Mouse (Mus musculus) lung, embryonic 14.5 days (tissue): ENCODE measurements around the gene Chmp1a. TPM values are rescaled to one million over a fixed set of nuclear protein-coding genes. Genes with fewer than 3 reads are reported as not detected.
"Not testable (repeated sequence)": the region's sequence is repeated elsewhere in the genome, so short reads cannot be mapped to it uniquely, and the experiment has no call there.

Experiments used
- ATAC-seq: fragments of 200-750 bp; cut with Nextera tagmentation; 2 replicates; pipeline ENCODE4 v1.8.0; 2017; ENCODE audit warnings: mild to moderate bottlenecking, moderate TSS enrichment, moderate library complexity; ENCODE audit not compliant: insufficient read depth
- DNase-seq: peaks from one replicate; pipeline ENCODE4 v3.0.0-alpha.2; 2015
- H3K27ac ChIP-seq: fragments of 300-500 bp; sonication (generic); 2 replicates; pipeline ENCODE4 v1.5.1; 2014; ENCODE audit warnings: low read depth, mild to moderate bottlenecking, moderate library complexity
- H3K27me3 ChIP-seq: fragments of 300-500 bp; sonication (generic); 2 replicates; pipeline ENCODE4 v1.6.1; 2014; ENCODE audit warnings: low read length, control low read depth; ENCODE audit not compliant: insufficient read depth
- H3K36me3 ChIP-seq: fragments of 300-500 bp; sonication (generic); 2 replicates; pipeline ENCODE4 v1.6.1; 2014; ENCODE audit warnings: control low read depth; ENCODE audit not compliant: insufficient read depth
- H3K4me1 ChIP-seq: fragments of 300-500 bp; sonication (generic); 2 replicates; pipeline ENCODE4 v1.6.1; 2014; ENCODE audit warnings: antibody characterized with exemption, control low read depth; ENCODE audit not compliant: insufficient read depth
- H3K4me2 ChIP-seq: fragments of 300-500 bp; sonication (generic); 2 replicates; pipeline ENCODE4 v1.6.1; 2014; ENCODE audit warnings: mild to moderate bottlenecking
- H3K4me3 ChIP-seq: fragments of 300-500 bp; sonication (generic); 2 replicates; pipeline ENCODE4 v1.5.1; 2014; ENCODE audit warnings: low read depth, low read length
- H3K9ac ChIP-seq: fragments of 300-500 bp; sonication (generic); 2 replicates; pipeline ENCODE4 v1.6.1; 2014
- H3K9me3 ChIP-seq: fragments of 300-500 bp; sonication (generic); 2 replicates; pipeline ENCODE4 v1.6.1; 2016; ENCODE audit warnings: low read depth, low read length, control low read depth
- CTCF ChIP-seq: IDR thresholded peaks from 2 replicates; pipeline ENCODE4 v1.5.1; 2016; ENCODE audit warnings: antibody characterized with exemption, low read depth
- WGBS: fragments of 180-500 bp; shearing (Covaris S2); extraction: QIAGEN DNeasy Blood & Tissue Kit; methylation state at CpG from one replicate; pipeline ENCODE4 v1.1.7; 2014; 5-methylcytosine and 5-hydroxymethylcytosine counted together
- polyA plus RNA-seq: library from polyadenylated mRNA; unstranded; fragments of >200 nt; fragmentation: Nextera tagmentation; extraction: Ambion mirVana; gene quantifications from 2 replicates; pipeline ENCODE4 v1.2.1, GENCODE M21; 2014

Chmp1a gene
- polyA plus RNA-seq, 1 experiment from 2014 or later = 108 TPM

DNA sequence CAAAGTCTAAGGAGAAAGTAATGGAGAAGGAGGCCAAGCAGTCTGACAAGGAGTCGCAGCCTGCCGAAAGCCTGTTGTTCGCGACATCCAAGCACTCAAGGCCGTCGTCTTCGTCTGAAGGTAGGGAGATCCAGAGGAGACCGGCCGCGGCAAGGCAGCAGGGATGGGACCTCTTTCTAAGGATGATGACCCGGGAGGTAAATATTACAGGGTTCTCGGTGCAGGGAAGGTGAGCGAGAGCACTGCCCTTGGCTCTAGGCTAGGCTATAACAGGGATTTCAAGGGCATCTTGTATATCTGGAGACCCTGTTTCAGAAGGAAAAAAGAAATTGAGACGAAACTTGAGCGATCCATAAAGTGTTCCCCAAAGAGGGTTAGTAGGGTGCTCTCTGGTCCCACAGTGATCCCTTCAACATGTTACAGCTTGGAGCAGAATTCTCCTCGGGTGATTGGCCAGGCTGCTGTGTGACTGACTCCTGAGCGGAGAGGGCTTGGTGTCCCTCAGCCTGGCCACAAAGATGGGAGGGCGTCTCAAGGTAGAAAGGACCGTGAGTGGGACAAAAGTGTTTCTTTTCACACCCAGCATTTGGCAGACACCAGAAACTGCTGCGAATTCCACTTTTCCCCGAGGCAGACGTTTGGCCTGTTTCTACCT lies 682 bp upstream of the Chmp1a start:
- 10% methylated on average over 22 of the region's 22 CpGs for WGBS
- Histone ChIP-seq H3K4me3 (peak overlapping the region; percentile 93), H3K9ac (peak overlapping the region; percentile 97), H3K4me2 (peak overlapping the region; percentile 96), H3K36me3 (peaks cover 18% of the 10 kb centered on the region), H3K27ac (peak overlapping the region; percentile 46; the same call in 1 of the 2 replicates), H3K9me3 (no peaks in the 10 kb centered on the region), H3K4me1 (0 out of 2 replicates have a peak, but pooled peaks cover 4% of the 10 kb centered on the region), H3K27me3 (no peaks in the 10 kb centered on the region)
- DNase-seq (no peak), ATAC-seq (no peak; the same call in 1 of the 2 replicates)
- TF ChIP-seq CTCF = no peak

DNA sequence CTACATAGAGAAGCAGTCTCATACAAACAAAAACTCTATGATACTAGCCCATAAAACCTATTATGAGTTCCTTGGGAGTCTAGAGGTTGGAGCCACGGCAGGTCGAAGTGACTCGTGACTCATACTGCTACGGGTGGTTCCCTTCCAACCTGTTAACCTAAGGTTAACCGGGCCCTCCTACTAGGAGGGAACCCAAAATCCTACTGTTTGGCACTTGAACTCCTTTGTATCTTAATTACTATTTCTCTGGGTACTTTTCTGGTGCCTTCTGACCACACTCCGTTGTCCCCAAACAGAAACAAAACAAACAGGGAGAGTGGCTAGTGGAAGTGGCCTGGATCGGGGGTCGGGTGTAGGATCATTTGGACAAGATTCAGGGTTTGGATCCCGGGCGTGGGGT lies 687 bp downstream of the Chmp1a start:
- 39% methylated on average over 10 of the region's 10 CpGs for WGBS
- ATAC-seq (no peak), DNase-seq (no peak)
- TF ChIP-seq CTCF = no peak
- peak overlapping the region; percentile 97 for H3K9ac ChIP-seq
- peak overlapping the region; percentile 96 for H3K4me2 ChIP-seq
- H3K9me3 ChIP-seq = no peaks in the 10 kb centered on the region
- H3K4me1 ChIP-seq = 0 out of 2 replicates have a peak, but pooled peaks cover 4% of the 10 kb centered on the region
- H3K36me3 ChIP-seq = peaks cover 31% of the 10 kb centered on the region
- H3K27me3 ChIP-seq = no peaks in the 10 kb centered on the region
- peak overlapping the region; percentile 50; the same call in 1 of the 2 replicates for H3K27ac ChIP-seq
- H3K4me3 ChIP-seq = peak overlapping the region; percentile 93

DNA sequence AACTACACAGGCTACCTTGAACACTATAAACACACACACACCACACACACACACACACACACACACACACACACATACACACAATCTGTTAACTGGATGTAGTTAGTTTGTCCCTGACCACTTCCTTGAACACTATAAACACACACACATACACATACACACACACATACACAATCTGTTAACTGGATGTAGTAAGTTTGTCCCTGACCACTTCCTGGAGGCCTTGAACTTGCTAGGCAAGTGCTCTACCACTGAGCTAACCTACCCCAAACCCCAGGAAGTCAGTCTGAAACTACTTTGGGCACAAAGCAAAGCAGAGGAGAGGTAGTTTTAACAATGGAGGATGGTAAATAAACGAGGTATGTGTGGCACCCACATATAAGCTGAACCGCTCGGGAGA lies 9.0 kb downstream of the Chmp1a start:
- Histone ChIP-seq H3K4me3 (no peak overlapping the region), H3K27ac (no peak overlapping the region), H3K4me2 (no peak overlapping the region), H3K27me3 (no peaks in the 10 kb centered on the region), H3K9ac (no peak overlapping the region), H3K36me3 (peaks cover 31% of the 10 kb centered on the region), H3K9me3 (no peaks in the 10 kb centered on the region), H3K4me1 (0 out of 2 replicates have a peak, but pooled peaks cover 4% of the 10 kb centered on the region)
- TF ChIP-seq CTCF = no peak
- peak; percentile 7 for DNase-seq
- no peak for ATAC-seq
- 76% methylated on average over 3 of the region's 3 CpGs for WGBS

DNA sequence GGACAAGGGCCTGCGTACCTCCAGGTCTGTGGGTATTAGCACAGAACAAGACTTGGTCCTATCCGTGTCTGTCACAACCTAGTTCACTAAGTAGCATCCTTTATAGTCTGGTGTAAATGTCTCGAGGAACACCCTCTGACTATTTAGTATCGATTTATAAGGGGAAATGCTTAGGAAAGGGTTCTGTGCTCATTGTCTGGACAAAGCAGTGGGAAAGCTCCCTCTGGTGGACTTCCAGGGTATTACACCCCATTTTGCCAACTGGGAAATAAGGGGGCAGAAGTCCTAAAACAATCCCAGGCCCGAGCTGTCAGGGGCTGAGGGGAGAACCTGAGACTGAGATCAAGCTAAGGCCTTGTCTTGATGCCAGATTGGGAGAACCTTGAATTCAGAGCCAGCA lies 10.3 kb downstream of the Chmp1a start:
- Histone ChIP-seq H3K36me3 (peaks cover 18% of the 10 kb centered on the region), H3K27me3 (no peaks in the 10 kb centered on the region), H3K4me1 (0 out of 2 replicates have a peak, but pooled peaks cover 4% of the 10 kb centered on the region), H3K9ac (no peak overlapping the region), H3K4me3 (no peak overlapping the region), H3K27ac (no peak overlapping the region), H3K4me2 (no peak overlapping the region), H3K9me3 (no peaks in the 10 kb centered on the region)
- ATAC-seq (no peak), DNase-seq (peak; percentile 93)
- 25% methylated on average over 5 of the region's 5 CpGs for WGBS
- peak; percentile 97 for TF ChIP-seq CTCF

DNA sequence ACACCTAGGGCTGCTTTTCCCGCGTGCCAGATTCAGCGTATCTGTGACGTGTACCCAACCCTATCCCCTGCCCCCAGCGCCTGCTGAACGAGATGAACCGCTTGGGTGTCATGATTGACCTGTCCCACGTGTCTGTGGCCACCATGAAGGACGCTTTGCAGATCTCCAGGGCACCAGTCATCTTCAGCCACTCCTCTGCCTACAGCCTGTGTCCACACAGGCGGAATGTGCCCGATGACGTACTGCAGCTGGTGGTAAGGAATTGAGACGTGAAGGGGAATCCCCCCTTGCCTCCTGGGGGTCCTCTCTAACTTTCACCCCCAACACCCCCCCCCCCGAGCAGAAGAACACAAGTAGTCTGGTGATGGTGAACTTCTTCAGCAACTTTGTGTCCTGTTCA lies 12.7 kb downstream of the Chmp1a start:
- Histone ChIP-seq H3K27me3 (no peaks in the 10 kb centered on the region), H3K27ac (no peak overlapping the region), H3K4me1 (0 out of 2 replicates have a peak, but pooled peaks cover 4% of the 10 kb centered on the region), H3K9me3 (no peaks in the 10 kb centered on the region), H3K36me3 (no peaks in the 10 kb centered on the region), H3K9ac (no peak overlapping the region), H3K4me3 (no peak overlapping the region), H3K4me2 (no peak overlapping the region)
- peak; percentile 70 for DNase-seq
- 27% methylated on average over 14 of the region's 14 CpGs for WGBS
- peak; percentile 74 for ATAC-seq
- peak; percentile 33; the same call in 1 of the 2 replicates for TF ChIP-seq CTCF

DNA sequence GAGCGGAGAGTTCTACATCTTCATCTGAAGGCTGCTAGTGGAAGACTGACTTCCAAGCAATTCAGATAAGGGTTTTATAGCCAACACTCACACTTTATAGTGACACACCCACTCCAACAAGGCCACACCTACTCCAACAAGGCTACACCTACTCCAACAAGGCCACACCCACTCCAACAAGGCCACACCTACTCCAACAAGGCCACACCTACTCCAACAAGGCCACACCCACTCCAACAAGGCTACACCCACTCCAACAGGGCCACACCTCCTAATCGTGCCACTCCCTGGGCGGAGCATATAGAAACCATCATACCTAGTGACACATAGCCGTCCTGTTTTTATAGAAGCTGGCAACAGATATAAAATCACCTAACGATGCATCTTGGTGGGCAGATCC lies 15.5 kb downstream of the Chmp1a start:
- not testable (repeated sequence) for H3K4me2 ChIP-seq, DNase-seq, H3K4me3 ChIP-seq, ATAC-seq, H3K27me3 ChIP-seq, H3K4me1 ChIP-seq, H3K9ac ChIP-seq, H3K9me3 ChIP-seq, H3K27ac ChIP-seq, H3K36me3 ChIP-seq
- WGBS = 84% methylated on average over 5 of the region's 5 CpGs

DNA sequence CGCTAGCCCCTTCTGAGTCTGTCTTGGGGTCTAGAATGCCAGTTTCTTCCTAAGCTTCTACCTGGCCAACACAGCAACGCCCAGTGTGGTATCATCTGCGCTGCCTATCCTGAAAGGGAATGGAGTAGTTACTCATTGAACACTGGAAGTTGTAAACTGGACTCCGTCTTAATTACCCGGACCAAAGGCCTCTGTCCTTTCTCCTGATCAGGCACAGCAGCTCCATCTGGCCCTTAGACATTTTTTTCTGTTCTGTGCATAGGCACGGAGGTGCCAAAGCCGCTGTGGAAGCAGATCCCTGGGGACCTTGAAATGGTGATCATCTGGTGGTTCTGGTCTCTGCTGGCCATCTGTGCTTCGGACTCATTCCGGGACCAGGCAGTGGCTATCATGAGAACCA lies 18.8 kb downstream of the Chmp1a start:
- TF ChIP-seq CTCF = no peak
- Histone ChIP-seq H3K36me3 (no peaks in the 10 kb centered on the region), H3K4me1 (no peaks in the 10 kb centered on the region), H3K27ac (no peak overlapping the region), H3K9ac (no peak overlapping the region), H3K4me3 (no peak overlapping the region), H3K27me3 (no peaks in the 10 kb centered on the region), H3K9me3 (no peaks in the 10 kb centered on the region), H3K4me2 (no peak overlapping the region)
- ATAC-seq = no peak
- no peak for DNase-seq
- 88% methylated on average over 9 of the region's 9 CpGs for WGBS
